Mouse (Mus musculus): ENCODE results near the gene Slc30a4.
A peak's percentile ranks its signal among the peaks of the same experiment; 100 is the strongest.

The Slc30a4 gene

DNA sequence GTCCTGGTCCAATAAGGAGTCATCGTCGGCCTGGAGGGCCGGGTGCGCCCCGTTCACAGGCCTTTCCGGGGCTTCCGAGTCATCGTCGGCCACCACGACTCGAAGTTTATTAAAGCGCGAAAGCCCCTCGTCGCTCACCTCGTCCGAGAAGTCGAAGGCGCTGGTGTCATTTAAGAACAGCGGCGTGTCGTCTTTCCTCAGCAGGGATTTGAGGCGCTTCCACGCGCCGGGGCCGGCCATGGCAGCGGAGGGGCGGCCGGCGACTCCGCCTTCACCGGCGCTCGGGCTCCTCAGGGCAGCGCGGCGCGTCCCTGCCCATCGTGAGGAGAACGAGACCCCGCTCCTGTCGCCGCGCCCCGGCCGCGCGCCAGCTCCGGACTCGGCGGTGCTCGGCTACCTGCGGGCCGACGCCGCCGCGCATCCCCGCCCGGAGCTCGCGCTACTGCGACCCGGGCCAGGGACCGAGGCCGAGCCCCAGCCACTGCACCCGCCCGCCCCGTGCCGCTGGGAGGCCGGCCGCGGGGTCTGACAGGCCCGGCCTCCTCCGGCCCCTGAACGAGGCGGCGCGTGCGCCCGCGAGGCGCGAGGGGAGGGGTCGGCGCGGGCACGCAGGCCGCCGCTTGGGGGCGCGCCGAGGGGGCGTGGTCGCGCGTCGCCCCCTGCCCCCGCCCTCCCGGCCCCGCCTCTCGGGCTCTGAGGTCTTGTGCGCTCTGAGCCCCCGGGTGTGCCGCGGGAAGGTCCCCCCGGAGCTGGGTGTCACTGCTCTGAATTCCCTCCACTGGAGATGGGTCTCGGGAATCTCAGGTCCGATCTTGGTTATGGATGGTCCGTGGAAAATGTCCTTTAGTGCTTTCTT lies at the start of gene Slc30a4:
Gene Slc30a4, minus strand, starts transcription at position 483 of the 856 bp plus-strand sequence.
- DNase-seq (ENCODE audit: low spot score in 2 of 2) = peak; percentile 53 to 63

DNA sequence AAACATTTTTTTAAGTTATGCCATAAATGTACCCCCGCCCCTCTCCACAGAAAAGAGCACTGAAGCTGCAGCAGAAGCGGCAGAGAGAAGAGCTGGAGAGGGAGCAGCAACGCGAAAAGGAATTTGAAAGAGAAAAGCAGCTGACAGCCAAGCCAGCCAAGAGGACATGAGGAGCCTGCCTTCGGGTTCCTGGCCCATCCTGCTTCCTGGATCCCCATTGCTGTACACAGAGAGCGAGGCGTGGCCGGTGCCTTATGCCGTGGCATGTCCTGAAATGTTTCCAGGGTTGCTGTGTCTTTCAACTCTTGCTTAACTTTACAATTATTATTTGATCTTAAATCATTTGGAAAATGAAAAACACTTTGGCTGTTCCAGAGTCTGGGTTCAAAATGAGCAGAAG lies 44.0 kb upstream of the Slc30a4 start:
- no peak for DNase-seq (ENCODE audit: low spot score in 2 of 2)

DNA sequence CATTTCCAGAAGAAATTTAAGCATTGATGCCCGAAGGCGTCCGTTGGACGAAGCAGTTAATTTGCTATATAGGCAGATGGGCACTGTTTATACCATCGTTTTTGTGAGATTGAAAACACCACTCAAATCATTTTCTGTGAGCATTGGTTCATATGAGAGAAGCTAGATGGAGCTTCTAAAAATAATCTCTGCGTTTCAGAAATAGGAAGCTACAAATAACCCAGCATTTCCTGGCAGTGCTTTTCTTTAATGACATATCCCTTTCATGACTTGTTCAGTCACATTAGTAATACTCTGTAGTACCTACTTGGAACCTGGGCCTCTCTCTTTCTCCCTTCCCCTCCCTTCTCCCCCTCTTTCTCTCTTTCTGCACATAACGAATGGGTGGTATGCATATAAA lies 36.6 kb upstream of the Slc30a4 start:
- no peak for DNase-seq (ENCODE audit: low spot score in 2 of 2)

DNA sequence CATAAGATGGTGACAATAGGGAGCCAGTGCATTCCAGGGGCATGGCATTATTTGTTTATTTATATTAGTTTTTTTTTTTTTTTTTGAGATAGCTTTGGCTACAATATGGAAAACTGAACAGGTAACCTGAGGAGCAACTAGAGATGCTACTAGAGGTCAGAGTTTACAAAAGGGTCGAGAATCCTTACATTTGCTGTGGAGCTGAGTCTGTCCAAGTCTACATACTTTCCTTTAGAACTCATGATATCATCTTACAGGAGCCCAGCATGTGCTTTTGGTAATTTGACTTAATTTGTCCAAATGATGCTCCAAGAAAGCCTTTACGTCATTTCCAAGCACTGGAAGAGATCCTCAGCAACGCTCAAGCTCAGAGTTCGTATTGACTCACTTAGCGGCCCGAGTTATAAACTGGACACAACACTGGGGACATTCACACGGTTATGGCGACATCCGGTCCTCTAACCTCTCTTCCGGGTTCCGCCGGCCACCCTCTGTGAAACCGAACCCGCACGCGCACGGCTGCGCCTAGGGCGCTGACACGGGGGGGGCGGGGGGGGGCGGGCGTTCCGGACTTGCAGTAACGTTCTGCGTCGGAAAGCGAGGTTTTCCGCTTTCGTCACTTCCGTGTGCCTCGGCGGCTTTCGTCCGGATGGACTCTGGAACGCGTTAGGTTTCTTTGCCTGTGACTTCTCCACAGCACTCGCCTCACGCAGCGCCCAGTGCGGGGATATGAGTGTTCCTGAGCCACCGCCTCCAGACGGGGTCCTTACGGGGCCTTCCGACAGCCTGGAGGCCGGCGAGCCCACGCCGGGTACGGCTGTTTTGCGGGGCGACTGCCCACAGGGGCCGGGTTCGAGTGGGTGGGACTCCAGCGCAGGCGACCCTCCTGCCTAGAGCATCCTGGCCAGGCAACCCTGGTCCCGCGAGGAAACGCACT lies 35.7 kb upstream of the Slc30a4 start, which contains the start of gene Bloc1s6:
Gene Bloc1s6, plus strand, starts transcription at position 610 of the 937 bp plus-strand sequence.
- peak; percentile 90 to 98 for DNase-seq (ENCODE audit: low spot score in 2 of 2)

DNA sequence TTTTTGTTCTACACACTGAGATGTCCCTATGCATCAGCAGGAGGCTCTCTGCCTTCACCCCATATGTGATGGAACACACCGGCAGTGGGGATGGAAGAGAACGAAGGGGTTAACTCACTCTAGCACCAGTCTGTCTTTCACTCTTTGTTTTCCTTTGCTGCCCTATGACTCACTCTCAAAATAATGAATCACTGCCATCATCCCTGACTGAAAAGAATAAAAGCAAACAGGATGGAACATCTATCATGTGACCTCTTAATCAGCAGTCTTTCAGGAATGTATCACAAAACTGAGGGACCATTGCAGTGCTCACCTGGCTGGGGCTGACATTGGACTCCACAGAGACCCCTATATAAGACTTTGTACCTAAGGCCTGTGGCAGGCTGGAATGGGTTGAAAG lies 29.0 kb upstream of the Slc30a4 start:
- no peak for DNase-seq (ENCODE audit: low spot score in 2 of 2)

DNA sequence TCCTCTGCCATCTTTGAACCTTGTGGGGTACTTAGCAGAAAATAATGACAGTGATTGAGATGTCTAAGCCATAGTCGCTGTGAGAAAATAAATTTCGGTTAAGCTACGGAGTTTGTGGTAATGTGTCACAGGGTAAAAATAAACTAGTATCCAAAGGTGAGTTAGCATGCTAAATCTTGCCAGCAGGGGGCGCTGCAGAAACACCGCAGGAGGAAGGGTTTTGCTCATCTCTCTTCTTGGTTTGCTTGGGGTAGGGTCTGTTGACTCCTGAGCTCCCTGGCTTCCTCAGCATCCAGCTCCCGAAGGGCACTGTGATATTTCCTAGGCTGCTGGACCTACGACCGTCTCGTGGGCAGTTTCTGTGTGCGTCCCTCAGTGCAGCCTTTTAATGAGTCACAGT lies 23.1 kb upstream of the Slc30a4 start:
- no peak for DNase-seq (ENCODE audit: low spot score in 2 of 2)

GRCm38 (mm10) chr2:122720564-122720963 lies 18.1 kb upstream of the Slc30a4 start:
- no peak for DNase-seq (ENCODE audit: low spot score in 2 of 2)

DNA sequence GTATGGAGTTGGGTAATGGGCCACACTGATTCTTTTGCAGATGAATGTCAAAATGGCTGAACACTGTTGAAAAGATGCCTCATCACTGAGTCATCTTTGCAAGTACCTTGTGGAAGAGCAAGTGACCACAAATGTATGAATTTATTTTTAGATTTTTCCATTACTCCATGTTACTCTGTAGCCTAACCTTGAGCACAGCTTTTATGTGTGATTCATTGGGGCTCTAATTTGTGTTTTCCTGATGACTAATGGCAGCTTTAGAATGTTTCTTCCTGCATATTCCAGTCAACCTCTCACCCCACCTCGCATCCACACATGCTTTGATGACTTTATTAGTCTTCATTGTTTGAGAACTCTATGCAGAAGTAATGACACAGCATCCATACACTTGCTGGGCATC lies 16.8 kb upstream of the Slc30a4 start:
- DNase-seq (ENCODE audit: low spot score in 2 of 2) = no peak

- no peak for DNase-seq (ENCODE audit: low spot score in 2 of 2)
These were observed 13.9 kb upstream of the Slc30a4 start for GRCm38 (mm10) chr2:122716301-122716842.

GRCm38 (mm10) chr2:122715148-122715692 lies 12.8 kb upstream of the Slc30a4 start:
- DNase-seq (ENCODE audit: low spot score in 2 of 2) = no peak

GRCm38 (mm10) chr2:122712848-122713247 lies 10.4 kb upstream of the Slc30a4 start:
- DNase-seq (ENCODE audit: low spot score in 2 of 2) = no peak

GRCm38 (mm10) chr2:122711911-122712310 lies 9.4 kb upstream of the Slc30a4 start:
- DNase-seq (ENCODE audit: low spot score in 2 of 2) = no peak

DNA sequence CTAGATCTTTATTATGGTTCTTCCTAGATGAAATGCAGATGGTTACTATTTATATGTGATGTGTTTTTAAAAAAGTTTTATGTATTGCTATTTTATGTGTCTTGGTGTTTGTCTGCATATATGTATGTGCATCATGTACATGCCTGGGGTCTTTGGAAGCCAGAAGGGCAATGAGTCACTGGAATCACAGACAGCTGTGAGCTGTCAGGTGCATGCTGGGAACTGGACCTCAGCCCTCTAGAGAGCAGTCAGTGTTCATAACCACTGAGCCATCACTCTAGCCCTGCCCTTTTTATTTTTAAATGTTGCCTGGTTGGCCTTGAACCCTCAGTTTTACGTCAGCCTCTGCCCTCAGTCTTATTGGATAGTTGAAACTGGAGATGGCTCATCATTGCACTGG lies 6.7 kb upstream of the Slc30a4 start:
- DNase-seq (ENCODE audit: low spot score in 2 of 2) = no peak

DNA sequence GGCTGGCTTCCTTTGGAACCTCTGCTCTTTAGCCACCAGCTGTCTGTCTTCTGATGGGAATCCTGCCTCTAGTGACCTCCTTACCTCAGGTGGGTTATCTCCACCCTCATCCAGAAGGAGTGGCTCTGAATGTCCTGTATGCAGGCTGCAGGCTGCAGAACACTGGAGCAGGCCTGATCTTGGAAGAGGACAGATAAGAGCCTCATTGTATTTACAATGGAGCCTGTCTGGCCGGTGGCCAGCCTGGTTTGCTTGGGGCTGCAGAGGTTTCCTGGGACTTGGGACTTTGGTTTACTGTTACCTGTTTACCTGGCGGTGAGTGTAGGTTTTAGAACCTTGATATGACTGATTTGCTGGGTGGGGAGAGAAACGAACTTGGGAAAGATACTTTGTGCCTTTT lies 5.6 kb upstream of the Slc30a4 start:
- no peak for DNase-seq (ENCODE audit: low spot score in 2 of 2)

DNA sequence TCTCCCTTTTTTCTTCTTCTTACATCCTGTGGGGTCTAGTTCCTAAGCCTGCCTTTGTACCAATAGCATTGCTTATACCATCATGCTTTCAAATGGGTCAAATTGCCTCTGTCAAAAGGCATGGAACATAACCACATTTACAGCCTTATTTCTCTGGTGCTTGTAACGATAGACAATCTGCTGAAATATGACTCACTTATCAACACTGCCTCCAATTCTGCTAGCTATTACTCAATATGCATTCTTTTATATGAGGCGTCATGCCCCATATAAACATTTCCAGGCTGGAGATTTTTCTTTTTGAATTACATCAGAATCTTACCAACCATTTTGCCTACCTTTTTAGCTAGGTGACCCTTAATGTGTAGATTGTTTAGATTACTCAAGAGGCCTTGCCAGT lies 2.1 kb upstream of the Slc30a4 start:
- DNase-seq (ENCODE audit: low spot score in 2 of 2) = no peak

- no peak for DNase-seq (ENCODE audit: low spot score in 2 of 2)
These were observed 637 bp downstream of the Slc30a4 start for GRCm38 (mm10) chr2:122701871-122702180.

GRCm38 (mm10) chr2:122701012-122701411 lies 1.5 kb downstream of the Slc30a4 start:
- DNase-seq (ENCODE audit: low spot score in 2 of 2) = peak in 1 of 2 experiments; percentile 36

DNA sequence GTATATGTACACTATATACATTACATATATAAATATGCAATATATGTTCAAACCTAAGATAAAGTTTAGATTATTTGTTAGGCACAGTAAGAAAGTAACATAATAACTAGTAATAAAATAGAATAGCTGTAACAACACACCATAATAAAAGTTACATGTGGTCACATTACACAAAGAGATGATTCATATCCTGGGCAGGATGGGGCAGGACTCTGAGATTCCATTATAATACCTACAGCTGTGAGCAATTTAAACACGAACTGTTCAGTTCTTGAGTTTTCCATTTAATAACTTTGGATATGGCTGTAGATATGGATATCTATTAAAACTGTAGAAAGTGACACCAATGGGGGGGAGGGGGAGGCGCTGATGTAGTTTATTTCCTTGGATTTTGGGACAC lies 4.9 kb downstream of the Slc30a4 start:
- DNase-seq (ENCODE audit: low spot score in 2 of 2) = no peak

- no peak for DNase-seq (ENCODE audit: low spot score in 2 of 2)
These were observed 15.8 kb downstream of the Slc30a4 start for GRCm38 (mm10) chr2:122686665-122687064.

DNA sequence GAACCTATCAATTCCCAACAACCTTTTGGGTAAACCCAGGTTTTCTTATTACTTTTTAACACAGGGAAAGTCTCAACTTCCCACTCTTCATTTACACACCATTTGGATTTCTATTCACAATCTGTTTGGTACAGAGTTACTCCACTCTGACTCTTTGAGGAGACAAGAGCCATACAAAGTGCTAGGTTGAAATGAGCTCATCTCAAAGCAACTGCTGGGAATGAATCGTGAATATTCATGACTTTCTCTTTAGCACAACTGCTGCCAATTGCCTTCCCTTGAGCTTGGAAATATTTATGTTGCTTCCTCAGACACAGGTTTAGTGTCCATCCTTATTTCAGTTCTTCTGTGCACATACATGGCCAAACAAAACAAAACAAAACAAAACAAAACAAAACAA lies 18.8 kb downstream of the Slc30a4 start:
- DNase-seq (ENCODE audit: low spot score in 2 of 2) = no peak

- DNase-seq (ENCODE audit: low spot score in 2 of 2) = no peak
These were observed 19.9 kb downstream of the Slc30a4 start for GRCm38 (mm10) chr2:122682520-122682919.

Measured in frontal cortex, postnatal 36 days (tissue).